Mouse (Mus musculus) heart, embryonic 12.5 days (tissue): ENCODE measurements around the gene Odf3l2. TPM values are rescaled to one million over a fixed set of nuclear protein-coding genes. Genes with fewer than 3 reads are reported as not detected.
A peak's percentile ranks its signal among the peaks of the same experiment; 100 is the strongest.

Experiments used
- ATAC-seq: fragments of 200-750 bp; cut with Nextera tagmentation; 2 replicates; pipeline ENCODE4 v1.8.0; 2017; ENCODE audit warnings: moderate TSS enrichment, moderate library complexity; ENCODE audit not compliant: insufficient number of reproducible peaks, low FRiP score
- H3K27ac ChIP-seq: fragments of 300-500 bp; sonication (generic); 2 replicates; pipeline ENCODE4 v1.5.1; 2016; ENCODE audit warnings: mild to moderate bottlenecking, moderate library complexity; ENCODE audit not compliant: poor library complexity, severe bottlenecking
- H3K27me3 ChIP-seq: fragments of 300-500 bp; sonication (generic); replicated peaks from 2 replicates; pipeline ENCODE4 v1.6.1; 2016; ENCODE audit warnings: mild to moderate bottlenecking, moderate library complexity
- H3K36me3 ChIP-seq: fragments of 300-500 bp; sonication (generic); 2 replicates; pipeline ENCODE4 v1.6.1; 2016; ENCODE audit warnings: mild to moderate bottlenecking, moderate library complexity
- H3K4me1 ChIP-seq: fragments of 300-500 bp; sonication (generic); replicated peaks from 2 replicates; pipeline ENCODE4 v1.6.1; 2016; ENCODE audit warnings: mild to moderate bottlenecking
- H3K4me2 ChIP-seq: fragments of 300-500 bp; sonication (generic); 2 replicates; pipeline ENCODE4 v1.6.1; 2016; ENCODE audit warnings: mild to moderate bottlenecking, moderate library complexity
- H3K4me3 ChIP-seq: fragments of 300-500 bp; sonication (generic); 2 replicates; pipeline ENCODE4 v1.5.1; 2016; ENCODE audit warnings: mild to moderate bottlenecking
- H3K9ac ChIP-seq: fragments of 300-500 bp; sonication (generic); 2 replicates; pipeline ENCODE4 v1.6.1; 2016; ENCODE audit warnings: mild to moderate bottlenecking, moderate library complexity
- H3K9me3 ChIP-seq: fragments of 300-500 bp; sonication (generic); replicated peaks from 2 replicates; pipeline ENCODE4 v1.6.1; 2016; ENCODE audit warnings: mild to moderate bottlenecking, moderate library complexity
- whole genome bisulfite sequencing: fragments of 180-500 bp; shearing (Covaris S2); methylation state at CpG from one replicate; pipeline ENCODE4 v1.1.7; 2016; 5-methylcytosine and 5-hydroxymethylcytosine counted together
- polyA plus RNA-seq: library from polyadenylated mRNA; unstranded; fragments of >200 nt; fragmentation: Nextera tagmentation; extraction: Ambion mirVana; gene quantifications from 2 replicates; pipeline ENCODE4 v1.2.1, GENCODE M21; 2016

Odf3l2 gene
- polyA plus RNA-seq, 1 experiment from 2014 or later = not detected

- no peak for ATAC-seq
- 57% methylated on average over 1 of the region's 1 CpGs for WGBS
Measured at GRCm38 (mm10) chr10:79654946-79655395, 9.4 kb upstream of the Odf3l2 start.

GRCm38 (mm10) chr10:79652789-79653188, 7.3 kb upstream of the Odf3l2 start:
- no peaks in the 10 kb centered on the region for H3K36me3 ChIP-seq
- peaks cover 52% of the 10 kb centered on the region for H3K27me3 ChIP-seq
- no peak overlapping the region for H3K4me2 ChIP-seq
- ATAC-seq = no peak
- H3K4me1 ChIP-seq = 0 out of 2 replicates have a peak, but pooled peaks cover 3% of the 10 kb centered on the region
- 74% methylated on average over 7 of the region's 7 CpGs for WGBS
- no peaks in the 10 kb centered on the region for H3K9me3 ChIP-seq
- no peak overlapping the region for H3K9ac ChIP-seq
- no peak overlapping the region for H3K4me3 ChIP-seq
- H3K27ac ChIP-seq = no peak overlapping the region

More at GRCm38 (mm10) chr10:79654946-79655395, 9.4 kb upstream of the Odf3l2 start:
- Histone ChIP-seq H3K27me3 (peaks cover 50% of the 10 kb centered on the region), H3K4me3 (no peak overlapping the region), H3K4me2 (no peak overlapping the region), H3K4me1 (0 out of 2 replicates have a peak, but pooled peaks cover 3% of the 10 kb centered on the region), H3K9me3 (no peaks in the 10 kb centered on the region), H3K9ac (no peak overlapping the region), H3K27ac (no peak overlapping the region), H3K36me3 (no peaks in the 10 kb centered on the region)

DNA sequence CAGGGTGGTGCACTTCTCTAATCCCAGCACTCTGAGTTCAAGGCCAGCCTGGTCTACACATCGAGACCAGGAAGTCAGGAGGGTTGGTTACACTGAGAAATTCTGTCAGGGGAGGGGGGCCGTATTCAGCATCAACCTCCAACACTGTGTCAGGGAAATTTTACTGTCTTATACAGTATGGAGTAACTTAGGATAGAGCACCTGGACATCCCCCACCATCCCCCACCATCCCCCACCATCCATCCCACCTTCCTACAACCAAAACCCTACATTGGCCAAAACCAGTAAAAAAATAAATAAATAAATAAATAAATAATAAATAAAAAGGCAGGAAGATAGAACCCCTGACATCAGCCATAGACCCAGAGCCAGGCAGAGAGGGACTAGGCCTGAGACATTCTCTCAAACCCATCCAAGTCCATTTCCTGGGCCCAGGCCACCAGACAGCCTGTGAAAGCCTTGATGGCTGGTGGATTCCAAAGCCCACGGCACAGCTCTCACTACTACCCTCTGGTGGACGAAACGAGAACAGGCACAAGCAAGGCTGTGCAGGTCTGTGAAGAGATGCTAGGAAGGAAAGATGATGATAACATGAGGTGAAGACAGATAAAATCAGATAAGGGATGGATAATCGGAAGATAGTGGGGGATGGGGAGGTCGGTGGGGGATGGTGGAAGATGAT, 3.7 kb upstream of the Odf3l2 start:
- no peak overlapping the region for H3K4me3 ChIP-seq
- H3K4me2 ChIP-seq = no peak overlapping the region
- no peak; the same call in 1 of the 2 replicates for ATAC-seq
- 0 out of 2 replicates have a peak, but pooled peaks cover 3% of the 10 kb centered on the region for H3K4me1 ChIP-seq
- H3K27me3 ChIP-seq = peaks cover 38% of the 10 kb centered on the region
- H3K27ac ChIP-seq = no peak overlapping the region
- H3K9ac ChIP-seq = no peak overlapping the region
- H3K36me3 ChIP-seq = no peaks in the 10 kb centered on the region
- 25% methylated on average over 7 of the region's 7 CpGs for WGBS
- H3K9me3 ChIP-seq = no peaks in the 10 kb centered on the region

DNA sequence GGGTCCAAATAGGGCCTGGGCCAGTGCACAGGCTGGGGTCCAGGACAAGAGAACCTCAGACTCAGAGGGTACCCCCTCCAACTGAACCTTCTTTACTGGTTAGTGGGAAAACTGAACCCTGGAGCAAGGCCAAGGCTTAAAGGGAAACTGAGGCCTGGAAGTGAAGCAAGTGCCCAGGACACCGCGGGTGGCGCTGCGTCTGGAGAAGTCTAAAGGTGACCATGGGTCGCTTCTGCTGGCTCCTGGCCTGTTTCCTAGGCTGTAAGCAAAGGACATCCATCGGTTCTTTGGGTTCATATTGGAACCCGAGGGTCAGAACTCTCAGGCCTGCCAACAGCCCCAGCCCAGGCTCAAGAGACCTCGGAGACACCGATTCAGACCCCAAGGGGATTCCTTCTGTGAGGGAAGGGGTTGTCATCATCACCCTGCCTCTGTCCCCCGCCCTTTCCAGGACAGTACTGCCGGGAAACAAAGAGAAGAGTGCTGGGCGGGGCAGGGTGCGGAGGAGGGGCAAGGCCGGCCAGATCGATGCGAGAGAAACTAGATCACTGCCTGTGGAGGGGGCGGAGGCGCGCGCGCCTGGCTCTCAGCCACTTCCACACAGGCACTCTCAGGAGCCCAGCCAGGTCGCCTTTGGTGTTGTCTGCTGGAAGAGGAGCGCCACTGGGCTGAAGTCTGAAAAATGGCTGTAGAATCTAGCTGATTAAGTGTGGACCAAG, 6.9 kb downstream of the Odf3l2 start:
- H3K4me2 ChIP-seq = peak overlapping the region; percentile 90
- H3K27ac ChIP-seq = no peak overlapping the region
- peaks cover 16% of the 10 kb centered on the region for H3K4me1 ChIP-seq
- H3K4me3 ChIP-seq = peak overlapping the region; percentile 71
- WGBS = 6% methylated on average over 23 of the region's 23 CpGs
- ATAC-seq = no peak
- H3K27me3 ChIP-seq = peaks cover 61% of the 10 kb centered on the region
- no peaks in the 10 kb centered on the region for H3K36me3 ChIP-seq
- no peak overlapping the region for H3K9ac ChIP-seq
- H3K9me3 ChIP-seq = no peaks in the 10 kb centered on the region

DNA sequence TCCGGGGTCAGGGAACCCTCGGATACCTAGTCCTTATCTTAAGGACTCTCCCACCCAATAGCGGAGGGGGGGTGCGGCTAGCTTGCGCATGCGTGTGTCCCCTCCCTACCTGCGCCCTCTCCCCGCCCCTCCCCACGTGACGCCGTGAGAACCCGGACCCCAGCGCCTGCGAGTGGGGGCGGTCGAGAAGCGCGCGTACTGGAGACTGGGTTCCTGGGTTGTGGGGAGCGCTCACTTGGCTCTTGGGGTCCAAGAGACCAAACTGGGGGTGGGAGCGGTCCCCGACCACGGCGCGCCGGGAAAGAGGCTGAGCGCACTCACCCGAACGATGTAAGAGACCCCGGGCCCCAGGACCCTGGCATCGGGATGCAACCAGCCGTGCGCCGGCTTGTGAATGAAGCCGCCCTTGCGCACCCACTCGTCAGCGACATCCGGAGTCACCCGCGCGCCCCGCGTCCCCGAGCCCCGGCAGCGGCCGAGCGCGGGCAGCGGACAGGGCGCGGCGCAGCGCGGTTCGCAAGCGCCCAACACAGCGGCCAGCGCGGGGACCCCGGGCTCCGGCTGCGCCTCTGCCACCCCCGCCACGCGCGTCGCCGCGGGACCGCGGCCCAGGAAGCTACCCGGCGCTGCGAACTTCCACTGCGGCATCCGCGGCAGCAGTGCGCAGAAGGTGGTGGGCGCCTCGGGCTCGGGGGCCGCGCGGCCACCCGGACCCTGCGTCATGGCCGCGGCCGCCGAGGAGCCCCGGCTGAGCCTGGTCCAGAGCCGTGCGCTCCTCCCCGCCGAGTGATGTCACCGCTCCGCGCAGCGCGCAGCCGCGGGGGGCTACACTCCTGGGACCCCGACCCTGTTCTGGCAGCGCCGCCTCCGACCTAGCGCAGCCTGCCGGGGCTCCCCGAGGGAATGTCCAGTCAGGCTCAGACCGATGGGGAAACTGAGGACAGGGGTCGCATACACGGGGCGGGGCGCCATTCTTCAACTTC, 8.1 kb downstream of the Odf3l2 start, which contains the start of gene Shc2:
Gene Shc2 (minus strand): TSS at position 791 of the 983 bp plus-strand sequence.
- Histone ChIP-seq H3K4me1 (peaks cover 16% of the 10 kb centered on the region), H3K9me3 (no peaks in the 10 kb centered on the region), H3K27me3 (peaks cover 61% of the 10 kb centered on the region), H3K27ac (no peak within 1 kb of the TSS), H3K4me2 (peak within 1 kb of the TSS; percentile 90), H3K36me3 (no peaks in the 10 kb centered on the region), H3K4me3 (peak within 1 kb of the TSS; percentile 71), H3K9ac (peak within 1 kb of the TSS; percentile 73)
- WGBS = 1% methylated on average over 113 of the region's 116 CpGs
- ATAC-seq = 0 out of 2 replicates have a peak, but pooled peaks have one; percentile 38

DNA sequence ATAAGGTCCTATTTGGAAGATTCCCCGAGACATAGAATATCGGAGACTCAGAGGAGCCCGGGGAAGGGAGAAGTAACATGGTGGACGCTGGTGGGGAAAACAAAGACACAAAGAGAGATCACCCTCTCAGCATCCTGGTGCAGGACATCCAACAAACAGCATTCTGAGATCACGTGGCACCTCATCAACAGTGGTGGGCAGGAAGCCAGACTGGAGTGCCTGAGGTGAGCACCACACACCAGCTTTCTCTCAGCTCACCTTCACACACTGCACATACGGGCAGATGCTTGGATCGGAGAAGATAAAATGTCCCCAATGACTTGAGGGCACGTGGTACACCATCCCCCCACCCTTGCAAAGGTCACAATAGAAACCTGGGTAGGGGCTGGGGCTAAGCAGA, 9.3 kb downstream of the Odf3l2 start:
- Histone ChIP-seq H3K4me3 (no peak overlapping the region), H3K9me3 (no peaks in the 10 kb centered on the region), H3K36me3 (no peaks in the 10 kb centered on the region), H3K4me1 (peaks cover 16% of the 10 kb centered on the region), H3K9ac (no peak overlapping the region), H3K27me3 (peaks cover 61% of the 10 kb centered on the region), H3K4me2 (no peak overlapping the region), H3K27ac (no peak overlapping the region)
- no peak for ATAC-seq
- 82% methylated on average over 8 of the region's 8 CpGs for WGBS

- Histone ChIP-seq H3K9me3 (no peaks in the 10 kb centered on the region), H3K9ac (no peak overlapping the region), H3K27ac (no peak overlapping the region), H3K4me1 (peaks cover 8% of the 10 kb centered on the region), H3K36me3 (no peaks in the 10 kb centered on the region), H3K27me3 (peaks cover 34% of the 10 kb centered on the region), H3K4me2 (no peak overlapping the region), H3K4me3 (no peak overlapping the region)
- ATAC-seq = no peak
- WGBS = 76% methylated on average over 17 of the region's 17 CpGs
Measured at GRCm38 (mm10) chr10:79633006-79633777, 12.3 kb downstream of the Odf3l2 start.

GRCm38 (mm10) chr10:79631432-79631831, 14.1 kb downstream of the Odf3l2 start:
- Histone ChIP-seq H3K36me3 (no peaks in the 10 kb centered on the region), H3K4me3 (no peak overlapping the region), H3K27me3 (peaks cover 16% of the 10 kb centered on the region; the same call in 1 of the 2 replicates), H3K9ac (no peak overlapping the region), H3K9me3 (no peaks in the 10 kb centered on the region), H3K27ac (no peak overlapping the region), H3K4me2 (no peak overlapping the region), H3K4me1 (no peaks in the 10 kb centered on the region)
- no peak for ATAC-seq
- 78% methylated on average over 4 of the region's 4 CpGs for WGBS

- Histone ChIP-seq H3K9me3 (no peaks in the 10 kb centered on the region), H3K27ac (no peak overlapping the region), H3K27me3 (peaks cover 11% of the 10 kb centered on the region; the same call in 1 of the 2 replicates), H3K4me2 (no peak overlapping the region), H3K36me3 (no peaks in the 10 kb centered on the region), H3K9ac (no peak overlapping the region), H3K4me1 (no peaks in the 10 kb centered on the region), H3K4me3 (no peak overlapping the region)
- 79% methylated on average over 5 of the region's 5 CpGs for WGBS
- no peak for ATAC-seq
Measured at GRCm38 (mm10) chr10:79628377-79628776, 17.2 kb downstream of the Odf3l2 start.

- no peak overlapping the region for H3K4me3 ChIP-seq
- no peaks in the 10 kb centered on the region for H3K36me3 ChIP-seq
- H3K9ac ChIP-seq = no peak overlapping the region
- no peak overlapping the region for H3K27ac ChIP-seq
- no peaks in the 10 kb centered on the region for H3K4me1 ChIP-seq
- H3K27me3 ChIP-seq = peaks cover 15% of the 10 kb centered on the region; the same call in 1 of the 2 replicates
- H3K9me3 ChIP-seq = no peaks in the 10 kb centered on the region
- H3K4me2 ChIP-seq = no peak overlapping the region
- WGBS = 78% methylated on average over 10 of the region's 10 CpGs
- ATAC-seq = no peak
Measured at GRCm38 (mm10) chr10:79626156-79626555, 19.4 kb downstream of the Odf3l2 start.
